In the genomic region with DNA sequence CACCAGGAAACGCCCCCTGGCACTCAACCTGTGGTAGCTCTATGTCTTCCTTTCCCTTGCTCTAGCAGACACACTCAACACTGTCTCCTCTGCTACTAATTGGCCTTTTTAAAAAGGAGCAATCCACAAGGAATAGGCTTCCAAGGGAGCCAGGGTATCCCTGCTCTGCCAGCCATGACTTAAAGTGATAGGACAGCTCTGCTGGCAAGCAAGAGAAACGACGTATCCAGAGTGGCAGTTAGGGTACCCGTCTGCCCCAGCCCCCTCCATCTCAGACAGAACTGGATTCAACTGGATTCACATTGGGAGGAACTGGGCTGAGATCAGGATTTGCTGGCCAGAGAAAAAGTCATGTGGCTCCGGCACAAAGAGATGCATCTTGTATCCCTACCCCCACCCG, we compare ENCODE assay signal across 21 mouse cellular contexts.
DNase-seq lines count a peak whose midpoint lies in the region; ATAC-seq and TF ChIP-seq lines count a peak whose summit lies in the region.
"Had no signal": no experiment of that assay in that cellular context is flagged by ENCODE, and none has a peak within 500 bp of the region (broad histone marks: within the 10 kb centered on the region; RNA-seq: fewer than 3 reads in every experiment).

No protein-coding gene starts in this region.

- H3K4me2 ChIP-seq in forebrain, embryonic 13.5 days = peak overlapping the region; percentile 12; the same call in 1 of the 2 replicates
- H3K4me2 ChIP-seq in forebrain, embryonic 11.5 days (ENCODE audit: low read depth, low read length, severe bottlenecking) = no peak overlapping the region
- no peak overlapping the region for H3K4me2 ChIP-seq in hindbrain, postnatal 0 days (ENCODE audit: low read depth, low read length)
- no peak overlapping the region for H3K4me2 ChIP-seq in hindbrain, embryonic 11.5 days (replicated peaks; ENCODE audit: low read depth, low read length)
- H3K4me2 ChIP-seq: embryonic facial prominence, embryonic 12.5 days; hindbrain, embryonic 13.5 days; kidney, embryonic 15.5 days; liver, embryonic 13.5 days; lung, embryonic 15.5 days; midbrain, embryonic 11.5 days had no signal

- no peak overlapping the region for H3K9ac ChIP-seq in forebrain, embryonic 13.5 days
- H3K9ac ChIP-seq in forebrain, embryonic 11.5 days (ENCODE audit: low read length) = no peak overlapping the region
- no peak overlapping the region; the same call in 1 of the 2 replicates for H3K9ac ChIP-seq in hindbrain, postnatal 0 days (replicated peaks; ENCODE audit: low read length)
- H3K9ac ChIP-seq in hindbrain, embryonic 11.5 days (ENCODE audit: low read depth, low read length) = no peak overlapping the region
- H3K9ac ChIP-seq: embryonic facial prominence, embryonic 12.5 days; hindbrain, embryonic 13.5 days; kidney, embryonic 15.5 days; limb, embryonic 13.5 days; liver, embryonic 13.5 days; lung, embryonic 15.5 days had no signal

- H3K9me3 ChIP-seq in forebrain, embryonic 13.5 days (replicated peaks) = no peaks in the 10 kb centered on the region
- no peaks in the 10 kb centered on the region for H3K9me3 ChIP-seq in forebrain, embryonic 11.5 days (ENCODE audit: control insufficient read depth, low read length)
- no peaks in the 10 kb centered on the region for H3K9me3 ChIP-seq in hindbrain, postnatal 0 days (ENCODE audit: low read length)
- H3K9me3 ChIP-seq in hindbrain, embryonic 11.5 days (ENCODE audit: control insufficient read depth, low read length) = no peaks in the 10 kb centered on the region
- H3K9me3 ChIP-seq: embryonic facial prominence, embryonic 12.5 days; hindbrain, embryonic 13.5 days; kidney, embryonic 15.5 days; limb, embryonic 13.5 days; liver, embryonic 13.5 days; lung, embryonic 15.5 days had no signal

- H3K4me3 ChIP-seq in forebrain, embryonic 13.5 days = no peak overlapping the region
- H3K4me3 ChIP-seq in forebrain, embryonic 11.5 days (ENCODE audit: low read depth, low read length) = no peak overlapping the region
- no peak overlapping the region for H3K4me3 ChIP-seq in hindbrain, postnatal 0 days (ENCODE audit: low read length)
- H3K4me3 ChIP-seq in hindbrain, embryonic 11.5 days (ENCODE audit: low read depth, low read length) = no peak overlapping the region
- H3K4me3 ChIP-seq: embryonic facial prominence, embryonic 12.5 days; erythroblast, embryonic 14.5 days; hindbrain, embryonic 13.5 days; kidney, embryonic 15.5 days; limb, embryonic 13.5 days; liver, embryonic 13.5 days; lung, embryonic 15.5 days had no signal

- H3K27ac ChIP-seq in forebrain, embryonic 13.5 days = no peak overlapping the region
- no peak overlapping the region for H3K27ac ChIP-seq in forebrain, embryonic 11.5 days (ENCODE audit: low read depth, low read length)
- peak overlapping the region; percentile 65; the same call in 1 of the 2 replicates for H3K27ac ChIP-seq in hindbrain, postnatal 0 days
- H3K27ac ChIP-seq in hindbrain, embryonic 11.5 days (ENCODE audit: low read depth, low read length) = no peak overlapping the region
- H3K27ac ChIP-seq: embryonic facial prominence, embryonic 12.5 days; hindbrain, embryonic 13.5 days; kidney, embryonic 15.5 days; limb, embryonic 13.5 days; liver, embryonic 13.5 days; lung, embryonic 15.5 days; macrophage had no signal

- peaks cover 34% of the 10 kb centered on the region for H3K27me3 ChIP-seq in forebrain, embryonic 13.5 days
- peaks cover 15% of the 10 kb centered on the region for H3K27me3 ChIP-seq in forebrain, embryonic 11.5 days (ENCODE audit: control insufficient read depth, insufficient read depth, low read length)
- H3K27me3 ChIP-seq in hindbrain, postnatal 0 days (ENCODE audit: insufficient read depth, low read length) = no peaks in the 10 kb centered on the region
- H3K27me3 ChIP-seq in hindbrain, embryonic 11.5 days (ENCODE audit: control insufficient read depth, insufficient read depth, low read length) = peaks cover 11% of the 10 kb centered on the region; the same call in 1 of the 2 replicates

- ATAC-seq in forebrain, embryonic 13.5 days = no peak
- ATAC-seq in forebrain, embryonic 11.5 days (replicated peaks; ENCODE audit: low FRiP score) = no peak
- ATAC-seq in hindbrain, postnatal 0 days = peak; percentile 36
- no peak for ATAC-seq in hindbrain, embryonic 11.5 days (ENCODE audit: low FRiP score)
- no peak for ATAC-seq in erythroid progenitor cell, adult 5-6 weeks (replicated peaks; ENCODE audit: low FRiP score, poor library complexity, severe bottlenecking)
- ATAC-seq: intestine, embryonic 16.5 days had no signal

- peaks cover 39% of the 10 kb centered on the region for H3K4me1 ChIP-seq in forebrain, embryonic 13.5 days
- H3K4me1 ChIP-seq in forebrain, embryonic 11.5 days (replicated peaks; ENCODE audit: control insufficient read depth, insufficient read depth, low read length) = peaks cover 12% of the 10 kb centered on the region; the same call in 1 of the 2 replicates
- H3K4me1 ChIP-seq in hindbrain, postnatal 0 days (ENCODE audit: insufficient read depth, low read length) = peaks cover 43% of the 10 kb centered on the region
- H3K4me1 ChIP-seq in hindbrain, embryonic 11.5 days (replicated peaks; ENCODE audit: control insufficient read depth, insufficient read depth, low read length) = peaks cover 5% of the 10 kb centered on the region; the same call in 1 of the 2 replicates

- no peak for TF ChIP-seq CTCF in hindbrain, postnatal 0 days (IDR thresholded peaks at IDR 0.05; ENCODE audit: low read depth)

- H3K36me3 ChIP-seq in forebrain, embryonic 13.5 days (ENCODE audit: poor library complexity, severe bottlenecking) = no peaks in the 10 kb centered on the region
- no peaks in the 10 kb centered on the region for H3K36me3 ChIP-seq in forebrain, embryonic 11.5 days (ENCODE audit: control insufficient read depth, insufficient read depth, low read length)
- H3K36me3 ChIP-seq in hindbrain, postnatal 0 days (ENCODE audit: insufficient read depth, low read length) = no peaks in the 10 kb centered on the region
- H3K36me3 ChIP-seq in hindbrain, embryonic 11.5 days (ENCODE audit: control insufficient read depth, insufficient read depth, low read length) = no peaks in the 10 kb centered on the region
- H3K36me3 ChIP-seq: embryonic facial prominence, embryonic 12.5 days; hindbrain, embryonic 13.5 days; kidney, embryonic 15.5 days; limb, embryonic 13.5 days; liver, embryonic 13.5 days; lung, embryonic 15.5 days had no signal

- 51% methylated on average over 6 of the region's 6 CpGs for WGBS in forebrain, embryonic 13.5 days
- 54% methylated on average over 6 of the region's 6 CpGs for WGBS in forebrain, embryonic 11.5 days
- 40% methylated on average over 6 of the region's 6 CpGs for WGBS in hindbrain, postnatal 0 days
- 73% methylated on average over 6 of the region's 6 CpGs for WGBS in hindbrain, embryonic 11.5 days

- no peak for DNase-seq in forebrain, embryonic 11.5 days (ENCODE audit: low spot score)
- peak; percentile 61 for DNase-seq in hindbrain, postnatal 0 days (ENCODE audit: low spot score)
- no peak for DNase-seq in hindbrain, embryonic 11.5 days (ENCODE audit: low spot score)
- peak; percentile 67 for DNase-seq in cerebellum, adult 9-11 months
- DNase-seq in retina, postnatal 1 day = peak; percentile 71
- DNase-seq in kidney, postnatal 4 days = no peak
- DNase-seq: adrenal gland, postnatal 36 days; liver, embryonic 13.5 days; right cerebral cortex, postnatal 14 days; thymus, postnatal 14 days had no signal

Comparison
In these comparisons a context has a peak if more than half of its experiments do, and no peak if none do; other contexts are left out.
1. DNase-seq: peak in hindbrain, postnatal 0 days (single experiment), cerebellum, adult 9-11 months (single experiment) and retina, postnatal 1 day (single experiment); none in forebrain, embryonic 11.5 days (single experiment), hindbrain, embryonic 11.5 days (single experiment) and kidney, postnatal 4 days (0 of 2).